Mouse (Mus musculus) cortical plate, adult 2 months (tissue): ENCODE data around the gene Gm20767.
"Not testable (repeated sequence)": the region's sequence is repeated elsewhere in the genome, so short reads cannot be mapped to it uniquely, and the experiment has no call there.

ENCODE experiments used
- CTCF ChIP-seq: fragments of 200-500 bp; IDR thresholded peaks from 2 replicates; pipeline ENCODE4 v1.5.1; 2011; ENCODE audit warnings: mild to moderate bottlenecking, control low read depth, low read length; ENCODE audit not compliant: insufficient read depth; ENCODE audit errors: extremely low read depth
- POLR2A ChIP-seq: fragments of 200-500 bp; IDR thresholded peaks from 2 replicates; pipeline ENCODE4 v1.6.1; 2011; ENCODE audit warnings: mild to moderate bottlenecking, low read length, control low read depth; ENCODE audit not compliant: insufficient read depth; ENCODE audit errors: extremely low read depth

DNA sequence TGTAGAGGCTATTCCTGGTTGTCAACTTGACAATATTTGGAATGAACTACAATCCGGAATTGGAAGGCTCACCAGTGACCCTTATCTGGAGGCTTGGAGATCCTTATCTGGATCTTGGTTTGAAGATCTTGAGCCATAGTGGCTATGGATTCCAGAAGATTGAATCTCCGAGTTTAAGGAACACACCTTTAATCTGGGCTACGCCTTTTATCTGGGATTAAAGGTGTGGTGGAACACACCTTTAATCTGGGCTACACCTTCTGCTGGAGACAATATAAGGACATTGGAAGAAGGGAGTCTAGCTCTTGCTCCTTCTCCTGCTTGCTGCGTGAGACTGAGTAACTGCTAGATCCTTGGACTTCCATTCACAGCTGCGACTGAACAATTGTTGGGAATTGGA lies at the start of gene Gm20767:
- TF ChIP-seq CTCF, POLR2A: not testable (repeated sequence)
